Comparison of ENCODE assay signal across 8 mouse cellular contexts in genomic region chr9:15029025-15029727, GRCm38 (mm10). TPM values are rescaled to one million over a fixed set of nuclear protein-coding genes. Genes with fewer than 3 reads are reported as not detected.
DNase-seq lines count a peak whose midpoint lies in the region; ATAC-seq and TF ChIP-seq lines count a peak whose summit lies in the region.

No protein-coding gene starts in this region.

- H3K27ac ChIP-seq in embryonic facial prominence, embryonic 11.5 days (replicated peaks; ENCODE audit: low read depth, low read length) = no peak overlapping the region
- H3K27ac ChIP-seq in intestine, postnatal 0 days (ENCODE audit: low read depth, low read length) = no peak overlapping the region

- peak; percentile 36; the same call in 1 of the 2 replicates for ATAC-seq in embryonic facial prominence, embryonic 11.5 days (replicated peaks; ENCODE audit: insufficient number of reproducible peaks, low FRiP score, low TSS enrichment, low read depth)
- ATAC-seq in intestine, postnatal 0 days = peak; percentile 38; the same call in 1 of the 2 replicates

- 63% methylated on average over 5 of the region's 5 CpGs for WGBS in embryonic facial prominence, embryonic 11.5 days
- 46% methylated on average over 5 of the region's 5 CpGs for WGBS in intestine, postnatal 0 days

- no peaks in the 10 kb centered on the region for H3K27me3 ChIP-seq in embryonic facial prominence, embryonic 11.5 days (ENCODE audit: control insufficient read depth, insufficient read depth, low read length)
- no peaks in the 10 kb centered on the region for H3K27me3 ChIP-seq in intestine, postnatal 0 days (replicated peaks; ENCODE audit: control insufficient read depth, insufficient read depth, low read length)

- no peak overlapping the region for H3K4me2 ChIP-seq in embryonic facial prominence, embryonic 11.5 days (ENCODE audit: low read depth, low read length)
- no peak overlapping the region for H3K4me2 ChIP-seq in intestine, postnatal 0 days (replicated peaks; ENCODE audit: low read depth)

- H3K4me3 ChIP-seq in embryonic facial prominence, embryonic 11.5 days (ENCODE audit: low read depth, low read length) = no peak overlapping the region
- H3K4me3 ChIP-seq in intestine, postnatal 0 days (ENCODE audit: low read depth, low read length) = no peak overlapping the region

- H3K9ac ChIP-seq in embryonic facial prominence, embryonic 11.5 days (replicated peaks; ENCODE audit: low read length) = no peak overlapping the region
- H3K9ac ChIP-seq in intestine, postnatal 0 days (ENCODE audit: low read depth, low read length) = no peak overlapping the region

- H3K36me3 ChIP-seq in embryonic facial prominence, embryonic 11.5 days (replicated peaks; ENCODE audit: control insufficient read depth, insufficient read depth, low read depth, low read length) = no peaks in the 10 kb centered on the region
- no peaks in the 10 kb centered on the region for H3K36me3 ChIP-seq in intestine, postnatal 0 days (ENCODE audit: control insufficient read depth, insufficient read depth)

- H3K4me1 ChIP-seq in embryonic facial prominence, embryonic 11.5 days (ENCODE audit: control insufficient read depth, insufficient read depth, low read length) = no peaks in the 10 kb centered on the region
- H3K4me1 ChIP-seq in intestine, postnatal 0 days (replicated peaks; ENCODE audit: control insufficient read depth, insufficient read depth, low read length) = no peaks in the 10 kb centered on the region

- H3K9me3 ChIP-seq in embryonic facial prominence, embryonic 11.5 days (replicated peaks; ENCODE audit: control insufficient read depth, low read length) = no peaks in the 10 kb centered on the region
- no peaks in the 10 kb centered on the region for H3K9me3 ChIP-seq in intestine, postnatal 0 days (ENCODE audit: control insufficient read depth)

- peak; percentile 88 for TF ChIP-seq CTCF in intestine, postnatal 0 days (IDR thresholded peaks at IDR 0.05; ENCODE audit: low read depth)

- DNase-seq in right cerebral cortex, postnatal 14 days = peak; percentile 50
- DNase-seq in right cerebral cortex, adult 18-20 months = no peak
- DNase-seq in adrenal gland, adult 18-20 months (ENCODE audit: low spot score in 2 of 2) = peak; percentile 46 to 64
- DNase-seq in embryonic facial prominence, embryonic 11.5 days (ENCODE audit: low spot score) = peak; percentile 50
- peak; percentile 77 for DNase-seq in lung, postnatal 10 days
- DNase-seq in skeletal muscle tissue, adult 2 months (ENCODE audit: low read depth, low spot score) = peak; percentile 53
- DNase-seq in right cerebral cortex, postnatal 36 days (ENCODE audit: low spot score in 2 of 2) = no peak

RNA-seq across cellular contexts. Expression of gene Panx1, which starts 16.1 kb away (rescaled TPM):
- total RNA-seq in adrenal gland, adult 18-20 months (2021) = 1 to 10 TPM; 5.7 to 9.3 TPM
- 89.8 and 94.4 TPM in 2 replicates for polyA plus RNA-seq in embryonic facial prominence, embryonic 11.5 days (2014; fragmentation: Nextera tagmentation; extraction: Ambion mirVana)
- polyA plus RNA-seq in intestine, postnatal 0 days (2015; fragmentation: Nextera tagmentation; extraction: Ambion mirVana) = 23.2 and 24.5 TPM in 2 replicates

Comparison
In these comparisons a context has a peak if more than half of its experiments do, and no peak if none do; other contexts are left out.
1. DNase-seq: peak in right cerebral cortex, postnatal 14 days (single experiment), adrenal gland, adult 18-20 months (2 of 2), embryonic facial prominence, embryonic 11.5 days (single experiment), lung, postnatal 10 days (single experiment) and skeletal muscle tissue, adult 2 months (single experiment); none in right cerebral cortex, adult 18-20 months (single experiment) and right cerebral cortex, postnatal 36 days (0 of 2).